Mouse (Mus musculus): Measurements from ENCODE around the gene Itgam.

GRCm38 (mm10) chr7:128119726-128120490, 57.5 kb downstream of the Itgam start:
- no peak for TF ChIP-seq CTCF (IDR thresholded peaks at IDR 0.05; ENCODE audit: low read depth)
- no peak for TF ChIP-seq EP300 (IDR thresholded peaks at IDR 0.05; ENCODE audit: low read depth)

All from liver, embryonic 14.5 days (tissue).